Mouse (Mus musculus) intestine, embryonic 16.5 days (tissue): ENCODE results near the gene Ndufb6. TPM values are rescaled to one million over a fixed set of nuclear protein-coding genes. Genes with fewer than 3 reads are reported as not detected.
A peak's percentile ranks its signal among the peaks of the same experiment; 100 is the strongest.

Experiments used
- ATAC-seq: fragments of 200-750 bp; cut with Nextera tagmentation; 2 replicates; pipeline ENCODE4 v1.8.0; 2017; ENCODE audit warnings: moderate TSS enrichment, moderate library complexity
- H3K27ac ChIP-seq: fragments of 300-500 bp; sonication (generic); 2 replicates; pipeline ENCODE4 v1.5.1; 2014; ENCODE audit warnings: mild to moderate bottlenecking, low read length
- H3K27me3 ChIP-seq: fragments of 300-500 bp; sonication (generic); replicated peaks from 2 replicates; pipeline ENCODE4 v1.6.1; 2014; ENCODE audit warnings: low read length, control low read depth, mixed read lengths; ENCODE audit not compliant: control insufficient read depth, insufficient read depth
- H3K36me3 ChIP-seq: fragments of 300-500 bp; sonication (generic); 2 replicates; pipeline ENCODE4 v1.6.1; 2014; ENCODE audit warnings: low read length, control low read depth; ENCODE audit not compliant: control insufficient read depth, insufficient read depth
- H3K4me1 ChIP-seq: fragments of 300-500 bp; sonication (generic); 2 replicates; pipeline ENCODE4 v1.6.1; 2014; ENCODE audit warnings: low read length, control low read depth, mixed read lengths; ENCODE audit not compliant: control insufficient read depth, insufficient read depth
- H3K4me2 ChIP-seq: fragments of 300-500 bp; sonication (generic); 2 replicates; pipeline ENCODE4 v1.6.1; 2014; ENCODE audit warnings: low read depth, low read length, control low read depth
- H3K4me3 ChIP-seq: fragments of 300-500 bp; sonication (generic); 2 replicates; pipeline ENCODE4 v1.5.1; 2014; ENCODE audit warnings: mild to moderate bottlenecking, low read length
- H3K9ac ChIP-seq: fragments of 300-500 bp; sonication (generic); 2 replicates; pipeline ENCODE4 v1.6.1; 2014; ENCODE audit warnings: low read depth, low read length
- H3K9me3 ChIP-seq: fragments of 300-500 bp; sonication (generic); 2 replicates; pipeline ENCODE4 v1.6.1; 2016; ENCODE audit warnings: low read length, control low read depth; ENCODE audit not compliant: control insufficient read depth
- WGBS: fragments of 180-500 bp; shearing (Covaris S2); extraction: QIAGEN DNeasy Blood & Tissue Kit; methylation state at CpG from one replicate; pipeline ENCODE4 v1.1.7; 2014; 5-methylcytosine and 5-hydroxymethylcytosine counted together
- polyA plus RNA-seq: library from polyadenylated mRNA; unstranded; fragments of >200 nt; fragmentation: Nextera tagmentation; extraction: Ambion mirVana; gene quantifications from 2 replicates; pipeline ENCODE4 v1.2.1, GENCODE M21; 2015

Ndufb6 gene
- polyA plus RNA-seq, 1 experiment from 2014 or later, result 413 TPM

- 0 out of 2 replicates have a peak, but pooled peaks cover 4% of the 10 kb centered on the region for H3K4me1 ChIP-seq
- peak overlapping the region; percentile 75 for H3K4me2 ChIP-seq
- H3K9ac ChIP-seq, result peak overlapping the region; percentile 69
- WGBS, result 48% methylated on average over 5 of the region's 5 CpGs
- no peaks in the 10 kb centered on the region for H3K36me3 ChIP-seq
- H3K9me3 ChIP-seq, result no peaks in the 10 kb centered on the region
- H3K27ac ChIP-seq, result 0 out of 2 replicates have a peak overlapping the region, but pooled peaks have one; percentile 54
- peak overlapping the region; percentile 62 for H3K4me3 ChIP-seq
- no peaks in the 10 kb centered on the region for H3K27me3 ChIP-seq
- peak; percentile 45 for ATAC-seq
Observed at GRCm38 (mm10) chr4:40240272-40240744, 38.9 kb downstream of the Ndufb6 start.

- WGBS, result 2% methylated on average over 35 of the region's 35 CpGs
- Histone ChIP-seq H3K36me3 (peaks cover under 1% of the 10 kb centered on the region; the same call in 1 of the 2 replicates), H3K27ac (peak within 1 kb of the TSS; percentile 65), H3K9ac (peak within 1 kb of the TSS; percentile 69), H3K27me3 (no peaks in the 10 kb centered on the region), H3K4me1 (0 out of 2 replicates have a peak, but pooled peaks cover 4% of the 10 kb centered on the region), H3K9me3 (no peaks in the 10 kb centered on the region), H3K4me2 (peak within 1 kb of the TSS; percentile 75), H3K4me3 (peak within 1 kb of the TSS; percentile 62)
- peak; percentile 85 for ATAC-seq
Observed at GRCm38 (mm10) chr4:40239409-40240271, 39.6 kb downstream of the Ndufb6 start, which contains the start of gene Ddx58. Gene Ddx58, minus strand, starts transcription at chr4:40239828.

- 0 out of 2 replicates have a peak, but pooled peaks cover 4% of the 10 kb centered on the region for H3K4me1 ChIP-seq
- H3K27me3 ChIP-seq, result no peaks in the 10 kb centered on the region
- peak overlapping the region; percentile 65 for H3K27ac ChIP-seq
- peak; percentile 87 for ATAC-seq
- H3K36me3 ChIP-seq, result peaks cover 2% of the 10 kb centered on the region; the same call in 1 of the 2 replicates
- H3K9ac ChIP-seq, result peak overlapping the region; percentile 69
- 3% methylated on average over 17 of the region's 17 CpGs for WGBS
- no peaks in the 10 kb centered on the region for H3K9me3 ChIP-seq
- H3K4me3 ChIP-seq, result peak overlapping the region; percentile 62
- H3K4me2 ChIP-seq, result peak overlapping the region; percentile 75
Observed at GRCm38 (mm10) chr4:40238483-40239408, 40.5 kb downstream of the Ndufb6 start.

- whole genome bisulfite sequencing, result 84% methylated on average over 4 of the region's 4 CpGs
- H3K9ac ChIP-seq, result no peak overlapping the region
- H3K27me3 ChIP-seq, result no peaks in the 10 kb centered on the region
- H3K4me1 ChIP-seq, result 0 out of 2 replicates have a peak, but pooled peaks cover 4% of the 10 kb centered on the region
- H3K9me3 ChIP-seq, result no peaks in the 10 kb centered on the region
- no peak for ATAC-seq
- H3K27ac ChIP-seq, result no peak overlapping the region
- H3K4me3 ChIP-seq, result no peak overlapping the region
- peaks cover 2% of the 10 kb centered on the region; the same call in 1 of the 2 replicates for H3K36me3 ChIP-seq
- H3K4me2 ChIP-seq, result no peak overlapping the region
Observed at GRCm38 (mm10) chr4:40236829-40237228, 42.4 kb downstream of the Ndufb6 start.

- H3K36me3 ChIP-seq, result peaks cover 2% of the 10 kb centered on the region; the same call in 1 of the 2 replicates
- no peaks in the 10 kb centered on the region for H3K27me3 ChIP-seq
- 85% methylated on average over 5 of the region's 6 CpGs for WGBS
- H3K4me3 ChIP-seq, result no peak overlapping the region
- H3K9ac ChIP-seq, result no peak overlapping the region
- no peaks in the 10 kb centered on the region for H3K9me3 ChIP-seq
- H3K4me2 ChIP-seq, result no peak overlapping the region
- 0 out of 2 replicates have a peak, but pooled peaks cover 4% of the 10 kb centered on the region for H3K4me1 ChIP-seq
- ATAC-seq, result no peak
- no peak overlapping the region for H3K27ac ChIP-seq
Observed at GRCm38 (mm10) chr4:40234256-40234655, 45.0 kb downstream of the Ndufb6 start.

- Histone ChIP-seq H3K36me3 (peaks cover 2% of the 10 kb centered on the region; the same call in 1 of the 2 replicates), H3K4me1 (no peaks in the 10 kb centered on the region), H3K27me3 (no peaks in the 10 kb centered on the region), H3K27ac (no peak overlapping the region), H3K9me3 (no peaks in the 10 kb centered on the region), H3K4me3 (no peak overlapping the region), H3K9ac (no peak overlapping the region), H3K4me2 (no peak overlapping the region)
- WGBS, result 91% methylated on average over 7 of the region's 7 CpGs
- no peak for ATAC-seq
Observed at GRCm38 (mm10) chr4:40233062-40233664, 46.1 kb downstream of the Ndufb6 start.

- H3K4me1 ChIP-seq, result no peaks in the 10 kb centered on the region
- H3K27me3 ChIP-seq, result no peaks in the 10 kb centered on the region
- H3K4me2 ChIP-seq, result no peak overlapping the region
- no peak for ATAC-seq
- WGBS, result 95% methylated on average over 6 of the region's 6 CpGs
- no peak overlapping the region for H3K27ac ChIP-seq
- H3K9me3 ChIP-seq, result no peaks in the 10 kb centered on the region
- H3K4me3 ChIP-seq, result no peak overlapping the region
- H3K36me3 ChIP-seq, result peaks cover 2% of the 10 kb centered on the region; the same call in 1 of the 2 replicates
- no peak overlapping the region for H3K9ac ChIP-seq
Observed at GRCm38 (mm10) chr4:40229723-40230122, 49.5 kb downstream of the Ndufb6 start.

- no peaks in the 10 kb centered on the region for H3K4me1 ChIP-seq
- H3K36me3 ChIP-seq, result no peaks in the 10 kb centered on the region
- H3K9me3 ChIP-seq, result no peaks in the 10 kb centered on the region
- no peak overlapping the region for H3K4me3 ChIP-seq
- no peak overlapping the region for H3K9ac ChIP-seq
- WGBS, result 84% methylated on average over 7 of the region's 7 CpGs
- no peak for ATAC-seq
- H3K27me3 ChIP-seq, result no peaks in the 10 kb centered on the region
- no peak overlapping the region for H3K4me2 ChIP-seq
- no peak overlapping the region for H3K27ac ChIP-seq
Observed at GRCm38 (mm10) chr4:40227886-40228285, 51.3 kb downstream of the Ndufb6 start.
